Mouse (Mus musculus) liver, embryonic 16.5 days (tissue): ENCODE results near the gene Mrpl51. TPM values are rescaled to one million over a fixed set of nuclear protein-coding genes. Genes with fewer than 3 reads are reported as not detected.

ENCODE experiments used
- ATAC-seq: fragments of 200-750 bp; cut with Nextera tagmentation; 2 replicates; pipeline ENCODE4 v1.8.0; 2017; ENCODE audit warnings: low read depth, mild to moderate bottlenecking, moderate number of reproducible peaks, moderate library complexity
- H3K27ac ChIP-seq: fragments of 300-500 bp; sonication (generic); 2 replicates; pipeline ENCODE4 v1.5.1; 2014; ENCODE audit warnings: mild to moderate bottlenecking, low read length
- H3K27me3 ChIP-seq: fragments of 300-500 bp; sonication (generic); 2 replicates; pipeline ENCODE4 v1.6.1; 2014; ENCODE audit warnings: low read depth, low read length, mixed read lengths; ENCODE audit not compliant: control insufficient read depth, insufficient read depth
- H3K36me3 ChIP-seq: fragments of 300-500 bp; sonication (generic); 2 replicates; pipeline ENCODE4 v1.6.1; 2014; ENCODE audit warnings: mild to moderate bottlenecking; ENCODE audit not compliant: control insufficient read depth, insufficient read depth
- H3K4me1 ChIP-seq: fragments of 300-500 bp; sonication (generic); 2 replicates; pipeline ENCODE4 v1.6.1; 2014; ENCODE audit warnings: low read depth, low read length, mixed read lengths; ENCODE audit not compliant: control insufficient read depth
- H3K4me2 ChIP-seq: fragments of 300-500 bp; sonication (generic); 2 replicates; pipeline ENCODE4 v1.6.1; 2014; ENCODE audit warnings: low read depth, low read length, mixed read lengths
- H3K4me3 ChIP-seq: fragments of 300-500 bp; sonication (generic); 2 replicates; pipeline ENCODE4 v1.5.1; 2014; ENCODE audit warnings: low read depth, mild to moderate bottlenecking, low read length
- H3K9ac ChIP-seq: fragments of 300-500 bp; sonication (generic); 2 replicates; pipeline ENCODE4 v1.6.1; 2014; ENCODE audit warnings: low read depth, low read length
- H3K9me3 ChIP-seq: fragments of 300-500 bp; sonication (generic); replicated peaks from 2 replicates; pipeline ENCODE4 v1.6.1; 2016; ENCODE audit warnings: low read length; ENCODE audit not compliant: control insufficient read depth
- WGBS: fragments of 180-500 bp; shearing (Covaris S2); extraction: QIAGEN DNeasy Blood & Tissue Kit; methylation state at CpG from one replicate; pipeline ENCODE4 v1.1.7; 2014; ENCODE audit not compliant: insufficient replicate concordance; 5-methylcytosine and 5-hydroxymethylcytosine counted together
- polyA plus RNA-seq: library from polyadenylated mRNA; unstranded; fragments of >200 nt; fragmentation: Nextera tagmentation; extraction: Ambion mirVana; gene quantifications from 2 replicates; pipeline ENCODE4 v1.2.1, GENCODE M21; 2015

Gene Mrpl51
- polyA plus RNA-seq, 1 experiment from 2014 or later: 145 TPM

- peaks cover 38% of the 10 kb centered on the region for H3K4me1 ChIP-seq
- H3K9me3 ChIP-seq: no peaks in the 10 kb centered on the region
- ATAC-seq: no peak
- H3K4me3 ChIP-seq: no peak overlapping the region
- no peak overlapping the region for H3K27ac ChIP-seq
- 44% methylated on average over 18 of the region's 18 CpGs for WGBS
- no peaks in the 10 kb centered on the region for H3K36me3 ChIP-seq
- H3K9ac ChIP-seq: no peak overlapping the region
- H3K4me2 ChIP-seq: no peak overlapping the region
- no peaks in the 10 kb centered on the region for H3K27me3 ChIP-seq
Measured at GRCm38 (mm10) chr6:125148251-125148925, 43.2 kb upstream of the Mrpl51 start.

GRCm38 (mm10) chr6:125148926-125149568, 42.6 kb upstream of the Mrpl51 start:
- no peaks in the 10 kb centered on the region for H3K27me3 ChIP-seq
- 70% methylated on average over 16 of the region's 16 CpGs for WGBS
- H3K4me3 ChIP-seq: no peak overlapping the region
- H3K4me2 ChIP-seq: no peak overlapping the region
- H3K9me3 ChIP-seq: no peaks in the 10 kb centered on the region
- no peak overlapping the region for H3K9ac ChIP-seq
- H3K27ac ChIP-seq: no peak overlapping the region
- H3K36me3 ChIP-seq: no peaks in the 10 kb centered on the region
- H3K4me1 ChIP-seq: peaks cover 38% of the 10 kb centered on the region
- ATAC-seq: no peak

- Histone ChIP-seq H3K9me3 (no peaks in the 10 kb centered on the region), H3K4me3 (no peak overlapping the region), H3K27me3 (no peaks in the 10 kb centered on the region), H3K9ac (no peak overlapping the region), H3K27ac (no peak overlapping the region), H3K4me1 (peaks cover 35% of the 10 kb centered on the region), H3K36me3 (no peaks in the 10 kb centered on the region), H3K4me2 (no peak overlapping the region)
- WGBS: 72% methylated on average over 7 of the region's 7 CpGs
- no peak for ATAC-seq
Measured at GRCm38 (mm10) chr6:125149569-125149950, 42.0 kb upstream of the Mrpl51 start.

GRCm38 (mm10) chr6:125152212-125153017, 39.2 kb upstream of the Mrpl51 start:
- Histone ChIP-seq H3K4me2 (no peak overlapping the region), H3K36me3 (no peaks in the 10 kb centered on the region), H3K9ac (no peak overlapping the region), H3K27me3 (no peaks in the 10 kb centered on the region), H3K4me3 (no peak overlapping the region), H3K27ac (0 out of 2 replicates have a peak overlapping the region, but pooled peaks have one; percentile 9), H3K4me1 (peaks cover 25% of the 10 kb centered on the region), H3K9me3 (no peaks in the 10 kb centered on the region)
- peak; percentile 36 for ATAC-seq
- WGBS: 39% methylated on average over 22 of the region's 22 CpGs

GRCm38 (mm10) chr6:125153018-125153389, 38.6 kb upstream of the Mrpl51 start:
- no peak overlapping the region for H3K9ac ChIP-seq
- WGBS: 54% methylated on average over 5 of the region's 5 CpGs
- no peaks in the 10 kb centered on the region for H3K36me3 ChIP-seq
- no peak overlapping the region for H3K27ac ChIP-seq
- no peak overlapping the region for H3K4me2 ChIP-seq
- H3K4me3 ChIP-seq: no peak overlapping the region
- no peak for ATAC-seq
- H3K27me3 ChIP-seq: no peaks in the 10 kb centered on the region
- no peaks in the 10 kb centered on the region for H3K9me3 ChIP-seq
- H3K4me1 ChIP-seq: peaks cover 24% of the 10 kb centered on the region

- H3K27ac ChIP-seq: no peak overlapping the region
- no peak overlapping the region for H3K4me3 ChIP-seq
- no peak overlapping the region for H3K4me2 ChIP-seq
- WGBS: 72% methylated on average over 4 of the region's 4 CpGs
- H3K27me3 ChIP-seq: no peaks in the 10 kb centered on the region
- H3K36me3 ChIP-seq: no peaks in the 10 kb centered on the region
- no peak for ATAC-seq
- H3K4me1 ChIP-seq: peaks cover 24% of the 10 kb centered on the region
- no peak overlapping the region for H3K9ac ChIP-seq
- H3K9me3 ChIP-seq: no peaks in the 10 kb centered on the region
Measured at GRCm38 (mm10) chr6:125153682-125154081, 37.9 kb upstream of the Mrpl51 start.

GRCm38 (mm10) chr6:125154550-125154949, 37.1 kb upstream of the Mrpl51 start:
- Histone ChIP-seq H3K4me1 (peaks cover 24% of the 10 kb centered on the region), H3K27me3 (no peaks in the 10 kb centered on the region), H3K27ac (no peak overlapping the region), H3K9ac (no peak overlapping the region), H3K36me3 (no peaks in the 10 kb centered on the region), H3K9me3 (no peaks in the 10 kb centered on the region), H3K4me2 (no peak overlapping the region), H3K4me3 (no peak overlapping the region)
- ATAC-seq: no peak

GRCm38 (mm10) chr6:125155262-125155661, 36.3 kb upstream of the Mrpl51 start:
- ATAC-seq: peak; percentile 12; the same call in 1 of the 2 replicates
- Histone ChIP-seq H3K4me2 (no peak overlapping the region), H3K4me3 (no peak overlapping the region), H3K27me3 (no peaks in the 10 kb centered on the region), H3K9ac (no peak overlapping the region), H3K27ac (no peak overlapping the region), H3K9me3 (no peaks in the 10 kb centered on the region), H3K36me3 (no peaks in the 10 kb centered on the region), H3K4me1 (peaks cover 28% of the 10 kb centered on the region)
- 50% methylated on average over 8 of the region's 8 CpGs for WGBS

- WGBS: 74% methylated on average over 3 of the region's 3 CpGs
- Histone ChIP-seq H3K4me3 (no peak overlapping the region), H3K27ac (no peak overlapping the region)
Measured at GRCm38 (mm10) chr6:125156491-125156890, 35.1 kb upstream of the Mrpl51 start.

More at GRCm38 (mm10) chr6:125156491-125156890, 35.1 kb upstream of the Mrpl51 start:
- H3K36me3 ChIP-seq: peaks cover 2% of the 10 kb centered on the region; the same call in 1 of the 2 replicates
- H3K9ac ChIP-seq: no peak overlapping the region
- no peak overlapping the region for H3K4me2 ChIP-seq
- ATAC-seq: no peak
- no peaks in the 10 kb centered on the region for H3K27me3 ChIP-seq
- H3K9me3 ChIP-seq: no peaks in the 10 kb centered on the region
- H3K4me1 ChIP-seq: peaks cover 40% of the 10 kb centered on the region
